Comparison of ENCODE assay signal across 8 mouse cellular contexts in the genomic region with DNA sequence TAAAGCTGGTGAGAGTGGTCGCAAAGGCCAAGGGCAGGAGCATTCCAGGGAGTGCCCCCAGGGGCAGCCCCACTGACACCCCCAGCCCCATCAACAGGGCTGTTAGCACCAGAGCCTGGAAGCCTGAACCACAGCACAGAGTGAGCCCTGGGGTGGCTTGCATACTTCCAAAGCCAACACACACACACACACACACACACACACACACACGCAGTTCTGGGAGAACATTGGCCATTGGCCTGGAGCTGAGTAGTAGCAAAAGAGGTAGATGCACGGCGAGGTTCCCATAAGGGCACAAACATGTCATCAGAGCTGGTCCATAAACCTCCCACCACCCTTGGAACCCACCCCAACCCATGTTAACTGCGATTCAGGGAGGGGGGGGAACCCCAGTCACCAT. TPM values are rescaled to one million over a fixed set of nuclear protein-coding genes. Genes with fewer than 3 reads are reported as not detected.
DNase-seq lines count a peak whose midpoint lies in the region; ATAC-seq lines count a peak whose summit lies in the region.

No protein-coding gene starts in this region.

- ATAC-seq in erythroblast, adult 5-6 weeks (replicated peaks; ENCODE audit: low FRiP score, poor library complexity, severe bottlenecking), result no peak
- ATAC-seq in liver, embryonic 11.5 days (replicated peaks; ENCODE audit: low FRiP score), result no peak
- no peak for ATAC-seq in stomach, embryonic 16.5 days (ENCODE audit: insufficient read depth, low FRiP score)

- DNase-seq in right cerebral cortex, postnatal 14 days, result peak; percentile 42
- DNase-seq in right cerebral cortex, postnatal 36 days (ENCODE audit: low spot score in 2 of 2), result no peak
- DNase-seq in liver, embryonic 11.5 days (ENCODE audit: low spot score), result no peak
- no peak for DNase-seq in thymus, adult 18-20 months
- no peak for DNase-seq in urinary bladder, postnatal 25 days (ENCODE audit: low spot score)

- H3K27ac ChIP-seq in liver, embryonic 11.5 days (ENCODE audit: low read depth, low read length), result peak overlapping the region; percentile 88
- peak overlapping the region; percentile 85 for H3K27ac ChIP-seq in stomach, embryonic 16.5 days (ENCODE audit: low read length)

- WGBS in liver, embryonic 11.5 days, result 42% methylated on average over 5 of the region's 5 CpGs
- 25% methylated on average over 5 of the region's 5 CpGs for WGBS in stomach, embryonic 16.5 days

- peak overlapping the region; percentile 71 for H3K4me3 ChIP-seq in erythroblast, embryonic 14.5 days (replicated peaks)
- H3K4me3 ChIP-seq in liver, embryonic 11.5 days (ENCODE audit: low read depth, low read length), result peak overlapping the region; percentile 67
- H3K4me3 ChIP-seq in stomach, embryonic 16.5 days (replicated peaks; ENCODE audit: low read length), result peak overlapping the region; percentile 54

- peaks cover 55% of the 10 kb centered on the region for H3K36me3 ChIP-seq in erythroblast, embryonic 14.5 days (ENCODE audit: control insufficient read depth)
- peaks cover 19% of the 10 kb centered on the region for H3K36me3 ChIP-seq in liver, embryonic 11.5 days (ENCODE audit: control insufficient read depth, insufficient read depth, low read length)
- H3K36me3 ChIP-seq in stomach, embryonic 16.5 days (ENCODE audit: control insufficient read depth, insufficient read depth, low read length), result peaks cover 6% of the 10 kb centered on the region; the same call in 1 of the 2 replicates

- no peaks in the 10 kb centered on the region for H3K9me3 ChIP-seq in erythroblast, embryonic 14.5 days (ENCODE audit: control insufficient read depth, low read length)
- no peaks in the 10 kb centered on the region for H3K9me3 ChIP-seq in liver, embryonic 11.5 days (ENCODE audit: control insufficient read depth, low read length)
- no peaks in the 10 kb centered on the region for H3K9me3 ChIP-seq in stomach, embryonic 16.5 days (replicated peaks; ENCODE audit: control insufficient read depth, low read length)

- H3K9ac ChIP-seq in liver, embryonic 11.5 days (ENCODE audit: low read depth, low read length), result peak overlapping the region; percentile 72
- peak overlapping the region; percentile 74 for H3K9ac ChIP-seq in stomach, embryonic 16.5 days (ENCODE audit: low read length)

- no peaks in the 10 kb centered on the region for H3K27me3 ChIP-seq in erythroblast, embryonic 14.5 days (ENCODE audit: control insufficient read depth)
- no peaks in the 10 kb centered on the region for H3K27me3 ChIP-seq in liver, embryonic 11.5 days (replicated peaks; ENCODE audit: control insufficient read depth, insufficient read depth, low read length)
- H3K27me3 ChIP-seq in stomach, embryonic 16.5 days (ENCODE audit: control insufficient read depth, insufficient read depth, low read length), result no peaks in the 10 kb centered on the region

- H3K4me1 ChIP-seq in erythroblast, embryonic 14.5 days (ENCODE audit: control insufficient read depth), result peaks cover 59% of the 10 kb centered on the region
- H3K4me1 ChIP-seq in liver, embryonic 11.5 days (replicated peaks; ENCODE audit: control insufficient read depth, insufficient read depth, low read length), result peaks cover 21% of the 10 kb centered on the region
- peaks cover 26% of the 10 kb centered on the region for H3K4me1 ChIP-seq in stomach, embryonic 16.5 days (ENCODE audit: control insufficient read depth, insufficient read depth, low read length)

- peak overlapping the region; percentile 98 for H3K4me2 ChIP-seq in liver, embryonic 11.5 days
- peak overlapping the region; percentile 99 for H3K4me2 ChIP-seq in stomach, embryonic 16.5 days (ENCODE audit: low read depth, low read length)

RNA-seq across cellular contexts. Expression of a gene that starts 1.6 kb away (rescaled TPM):
- 0.31 and 1.4 TPM in 2 replicates for polyA plus RNA-seq in erythroblast, embryonic 14.5 days (2012)
- 1.2 and 2.3 TPM in 2 replicates for total RNA-seq in erythroblast, adult 5-6 weeks (2015; ENCODE audit: low replicate concordance)
- total RNA-seq in erythroblast, adult 5-6 weeks (2017; ENCODE audit: low replicate concordance), result 0.98 and 4.2 TPM in 2 replicates
- 28.6 and 30.8 TPM in 2 replicates for polyA plus RNA-seq in liver, embryonic 11.5 days (2014; fragmentation: Nextera tagmentation; extraction: Ambion mirVana)
- polyA plus RNA-seq in stomach, embryonic 16.5 days (2015; fragmentation: Nextera tagmentation; extraction: Ambion mirVana), result 25.5 and 29.1 TPM in 2 replicates

RNA-seq across cellular contexts. Expression of a gene that starts 5.6 kb away (rescaled TPM):
- 8.6 and 9.3 TPM in 2 replicates for polyA plus RNA-seq in erythroblast, embryonic 14.5 days (2012)
- total RNA-seq in erythroblast, adult 5-6 weeks (2015; ENCODE audit: low replicate concordance), result 1.3 and 2.7 TPM in 2 replicates
- 2.5 and 6.3 TPM in 2 replicates for total RNA-seq in erythroblast, adult 5-6 weeks (2017; ENCODE audit: low replicate concordance)
- polyA plus RNA-seq in liver, embryonic 11.5 days (2014; fragmentation: Nextera tagmentation; extraction: Ambion mirVana), result 38.7 and 42.3 TPM in 2 replicates
- polyA plus RNA-seq in stomach, embryonic 16.5 days (2015; fragmentation: Nextera tagmentation; extraction: Ambion mirVana), result 25.0 and 26.0 TPM in 2 replicates

RNA-seq across cellular contexts. Expression of a gene that starts 8.9 kb away (rescaled TPM):
- 521 and 530 TPM in 2 replicates for polyA plus RNA-seq in erythroblast, embryonic 14.5 days (2012)
- 503 and 517 TPM in 2 replicates for total RNA-seq in erythroblast, adult 5-6 weeks (2015; ENCODE audit: low replicate concordance)
- total RNA-seq in erythroblast, adult 5-6 weeks (2017; ENCODE audit: low replicate concordance), result 317 and 511 TPM in 2 replicates
- polyA plus RNA-seq in liver, embryonic 11.5 days (2014; fragmentation: Nextera tagmentation; extraction: Ambion mirVana), result 1,022 and 1,135 TPM in 2 replicates
- polyA plus RNA-seq in stomach, embryonic 16.5 days (2015; fragmentation: Nextera tagmentation; extraction: Ambion mirVana), result 635 and 729 TPM in 2 replicates

RNA-seq across cellular contexts. Expression of a gene that starts 9.0 kb away (rescaled TPM):
- 4.9 and 6.3 TPM in 2 replicates for polyA plus RNA-seq in erythroblast, embryonic 14.5 days (2012)
- 10.0 and 15.3 TPM in 2 replicates for total RNA-seq in erythroblast, adult 5-6 weeks (2015; ENCODE audit: low replicate concordance)
- 8.1 and 10.2 TPM in 2 replicates for total RNA-seq in erythroblast, adult 5-6 weeks (2017; ENCODE audit: low replicate concordance)
- 84.5 and 93.9 TPM in 2 replicates for polyA plus RNA-seq in liver, embryonic 11.5 days (2014; fragmentation: Nextera tagmentation; extraction: Ambion mirVana)
- 63.2 and 65.9 TPM in 2 replicates for polyA plus RNA-seq in stomach, embryonic 16.5 days (2015; fragmentation: Nextera tagmentation; extraction: Ambion mirVana)

RNA-seq across cellular contexts. Expression of a gene that starts 10.5 kb away (rescaled TPM):
- 3.9 and 4.9 TPM in 2 replicates for polyA plus RNA-seq in erythroblast, embryonic 14.5 days (2012)
- total RNA-seq in erythroblast, adult 5-6 weeks (2015; ENCODE audit: low replicate concordance), result 16.3 and 21.3 TPM in 2 replicates
- total RNA-seq in erythroblast, adult 5-6 weeks (2017; ENCODE audit: low replicate concordance), result 12.3 and 13.4 TPM in 2 replicates
- 54.8 and 57.1 TPM in 2 replicates for polyA plus RNA-seq in liver, embryonic 11.5 days (2014; fragmentation: Nextera tagmentation; extraction: Ambion mirVana)
- polyA plus RNA-seq in stomach, embryonic 16.5 days (2015; fragmentation: Nextera tagmentation; extraction: Ambion mirVana), result 61.8 and 69.0 TPM in 2 replicates

Comparison
In these comparisons a context has a peak if more than half of its experiments do, and no peak if none do; other contexts are left out.
1. RNA of a gene that starts 1.6 kb away (polyA plus RNA-seq): 28.6 to 30.8 TPM in liver, embryonic 11.5 days and 25.5 to 29.1 TPM in stomach, embryonic 16.5 days; 0.31 to 1.4 TPM in erythroblast, embryonic 14.5 days; every median in the first group is over 10 times any median in the second.
2. Peak in every context shown above with its lines, with median percentiles within 50 percentile points of each other: H3K4me3 ChIP-seq.